Mouse (Mus musculus): ENCODE results near the gene Gli1.
A peak's percentile ranks its signal among the peaks of the same experiment; 100 is the strongest.

Gli1 gene

GRCm38 (mm10) chr10:127346173-127346572, 4.4 kb upstream of the Gli1 start:
- DNase-seq (ENCODE audit: low spot score), result no peak

DNA sequence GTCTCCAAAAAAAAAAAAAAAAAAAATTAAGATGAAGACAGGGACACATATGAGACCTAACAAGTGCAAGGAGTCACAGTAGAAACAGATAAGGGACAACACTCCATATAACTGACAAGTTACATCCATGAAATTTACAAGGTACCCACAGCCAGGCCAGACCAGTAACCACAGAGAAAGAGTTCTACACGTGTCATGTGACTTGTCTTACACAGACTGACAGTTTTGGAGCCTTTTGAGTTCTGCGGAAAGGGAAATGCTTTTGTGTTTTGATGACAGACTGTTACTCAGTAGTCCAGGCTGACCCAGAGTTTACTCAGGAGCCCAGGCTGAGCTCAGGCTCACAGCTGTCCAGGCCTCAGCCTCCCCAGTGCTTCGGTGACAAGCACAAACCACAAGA, 1.3 kb upstream of the Gli1 start:
- DNase-seq (ENCODE audit: low spot score), result no peak

GRCm38 (mm10) chr10:127341360-127341690, 449 bp downstream of the Gli1 start:
- DNase-seq (ENCODE audit: low spot score), result no peak

GRCm38 (mm10) chr10:127340577-127341359, 1.0 kb downstream of the Gli1 start:
- no peak for DNase-seq (ENCODE audit: low spot score)

GRCm38 (mm10) chr10:127339683-127340576, 1.8 kb downstream of the Gli1 start:
- peak; percentile 51 for DNase-seq (ENCODE audit: low spot score)

DNA sequence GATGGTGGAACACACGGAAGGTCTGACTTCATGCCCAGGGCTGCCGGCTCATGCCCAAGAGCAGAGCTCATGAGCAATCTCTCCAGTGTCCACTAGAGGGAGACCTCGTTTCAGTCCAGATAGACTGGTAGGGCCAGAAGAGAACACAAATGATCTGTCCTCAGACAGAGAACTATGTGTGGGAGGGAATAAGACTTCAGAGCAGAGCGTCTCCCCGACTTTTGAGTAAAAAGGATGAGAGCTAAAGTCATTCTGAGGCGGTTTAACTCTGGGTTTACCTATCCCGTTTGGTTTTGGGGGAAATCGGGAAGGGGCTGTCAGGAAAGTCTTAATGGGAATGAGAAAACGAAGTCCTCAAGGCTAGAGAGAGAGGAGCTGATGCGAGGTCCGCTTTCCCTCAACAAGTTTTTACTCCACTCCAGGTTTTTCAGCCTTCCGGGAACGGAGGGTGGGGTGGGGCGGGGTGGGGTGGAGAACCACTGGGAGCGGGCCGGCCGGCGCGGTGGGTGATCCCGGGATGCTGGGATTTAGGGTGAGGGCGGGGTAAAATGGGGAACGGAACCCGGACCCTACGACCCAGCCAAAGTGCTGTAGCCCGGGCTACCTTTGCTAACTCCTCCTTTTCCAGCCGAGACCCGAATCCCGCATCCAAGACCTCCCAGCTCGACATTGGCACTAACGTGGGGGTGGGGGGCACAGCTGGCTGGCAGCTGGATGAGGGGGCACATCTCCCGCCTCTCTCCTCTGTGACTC, 2.7 kb downstream of the Gli1 start:
- DNase-seq (ENCODE audit: low spot score), result peak; percentile 86

DNA sequence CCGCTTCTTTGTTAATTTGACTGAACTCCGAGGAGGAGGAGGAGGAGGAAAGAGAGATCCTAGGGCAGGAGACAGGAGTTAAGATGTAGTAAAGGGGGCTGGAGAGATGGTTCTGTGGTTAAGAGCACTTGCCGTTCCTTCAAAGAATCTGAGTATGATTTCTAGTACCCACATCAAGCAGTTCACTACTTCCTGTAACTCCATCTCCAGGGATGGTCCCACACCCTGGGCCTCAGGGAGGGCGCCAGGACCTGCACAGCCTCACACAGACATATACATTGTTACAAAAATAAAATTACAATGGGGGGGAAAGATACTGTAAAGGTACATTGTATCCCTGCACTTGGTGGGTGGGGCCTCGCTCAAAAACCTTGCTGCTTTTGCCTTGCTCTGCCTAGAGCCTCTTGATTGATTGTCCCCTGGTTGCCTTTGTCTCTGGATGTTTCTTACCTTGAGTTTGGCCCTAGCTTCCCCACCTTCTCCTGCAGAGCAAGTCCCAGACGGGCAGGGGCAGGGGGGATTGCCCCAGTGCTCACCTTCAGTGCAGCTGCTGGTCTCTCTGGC, 4.2 kb downstream of the Gli1 start:
- no peak for DNase-seq (ENCODE audit: low spot score)

- no peak for DNase-seq (ENCODE audit: low spot score)
Observed at GRCm38 (mm10) chr10:127336952-127337351, 4.8 kb downstream of the Gli1 start.

DNA sequence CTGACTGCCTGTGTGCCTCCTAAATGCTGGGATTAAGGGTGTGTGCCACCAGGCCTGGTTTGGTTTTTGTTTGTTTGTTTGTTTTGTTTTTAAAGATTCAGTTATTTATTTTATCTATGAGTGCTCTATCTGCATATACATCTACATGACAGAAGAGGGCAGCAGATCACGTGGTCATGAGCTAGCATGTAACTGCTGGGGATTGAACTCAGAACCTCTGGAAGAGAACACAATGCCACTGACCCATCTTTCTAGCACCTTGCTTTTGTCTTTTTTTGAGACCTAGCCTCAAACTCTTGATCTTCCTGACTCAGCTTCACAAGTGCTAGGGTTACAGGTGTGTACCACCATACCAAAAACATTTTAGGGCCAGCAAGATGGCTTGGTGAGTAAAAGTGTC, 6.5 kb downstream of the Gli1 start:
- DNase-seq (ENCODE audit: low spot score), result no peak

DNA sequence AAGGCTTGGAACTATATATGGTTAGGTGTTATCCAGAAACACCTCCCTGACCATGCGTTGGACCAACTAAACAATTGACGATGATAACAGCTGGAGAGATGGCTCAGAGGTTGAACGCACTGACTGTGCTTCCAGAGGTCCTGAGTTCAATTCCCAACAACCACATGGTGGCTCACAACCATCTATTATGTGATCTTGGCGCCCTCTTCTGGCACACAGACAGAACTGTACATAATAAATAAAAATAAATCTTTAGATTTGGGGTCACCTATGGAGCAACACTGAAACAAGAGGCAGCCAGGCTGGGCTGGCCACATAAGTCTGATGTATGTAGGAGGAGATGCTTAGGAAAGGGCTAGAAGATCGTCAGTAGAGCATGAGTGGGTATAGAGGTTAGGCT, 8.6 kb downstream of the Gli1 start:
- no peak for DNase-seq (ENCODE audit: low spot score)

GRCm38 (mm10) chr10:127332211-127332874, 9.4 kb downstream of the Gli1 start:
- no peak for DNase-seq (ENCODE audit: low spot score)

DNA sequence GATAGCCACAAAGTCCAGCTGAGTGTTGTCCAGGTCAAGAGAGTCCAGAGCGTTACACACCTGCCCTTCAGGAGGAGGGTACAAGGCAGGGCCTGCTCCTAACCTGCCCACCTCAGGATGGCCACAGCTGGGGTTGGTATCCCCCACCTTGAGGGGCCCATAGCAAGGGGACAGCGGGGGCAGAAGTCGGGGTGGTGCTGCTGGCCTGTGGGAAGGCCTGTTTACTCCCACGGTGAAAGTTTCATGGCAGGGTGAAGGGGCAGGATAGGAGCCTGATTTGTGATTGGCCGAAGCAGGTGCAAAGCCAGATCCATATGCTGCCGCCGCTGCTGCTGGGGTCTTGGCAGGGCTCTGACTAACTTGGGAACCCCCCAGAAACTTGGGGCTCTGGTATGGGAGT, 11.6 kb downstream of the Gli1 start:
- no peak for DNase-seq (ENCODE audit: low spot score)

DNA sequence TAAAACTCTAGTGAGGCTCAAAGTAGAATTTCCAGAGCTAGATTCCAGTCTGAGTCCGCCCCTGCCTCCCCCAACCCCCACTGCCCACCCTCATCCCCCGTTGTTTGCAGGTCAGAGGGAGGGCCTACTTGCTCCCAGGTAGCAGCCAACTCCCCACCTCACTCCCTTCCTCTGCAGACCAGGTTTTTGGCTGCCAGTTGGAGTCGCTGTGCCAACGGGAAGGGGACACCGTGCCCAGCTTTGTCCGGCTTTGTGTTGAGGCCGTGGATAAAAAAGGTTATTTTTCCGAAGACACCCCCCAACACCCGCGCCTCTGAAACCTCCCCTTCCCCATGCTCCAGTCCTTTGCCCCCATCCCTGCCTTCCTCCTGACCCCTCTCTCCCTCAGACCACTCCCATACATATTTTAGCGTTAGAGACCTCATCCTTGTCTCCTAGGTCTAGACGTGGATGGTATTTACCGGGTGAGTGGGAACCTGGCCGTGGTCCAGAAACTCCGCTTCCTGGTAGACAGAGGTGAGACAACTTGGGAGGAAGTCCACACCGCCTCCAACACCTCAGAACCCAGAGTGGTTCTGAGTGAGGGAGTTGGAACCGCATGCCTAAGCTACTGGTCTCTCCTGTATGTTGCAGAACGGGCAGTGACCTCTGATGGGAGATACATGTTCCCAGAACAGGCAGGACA, 14.2 kb downstream of the Gli1 start:
- DNase-seq (ENCODE audit: low spot score), result no peak

DNA sequence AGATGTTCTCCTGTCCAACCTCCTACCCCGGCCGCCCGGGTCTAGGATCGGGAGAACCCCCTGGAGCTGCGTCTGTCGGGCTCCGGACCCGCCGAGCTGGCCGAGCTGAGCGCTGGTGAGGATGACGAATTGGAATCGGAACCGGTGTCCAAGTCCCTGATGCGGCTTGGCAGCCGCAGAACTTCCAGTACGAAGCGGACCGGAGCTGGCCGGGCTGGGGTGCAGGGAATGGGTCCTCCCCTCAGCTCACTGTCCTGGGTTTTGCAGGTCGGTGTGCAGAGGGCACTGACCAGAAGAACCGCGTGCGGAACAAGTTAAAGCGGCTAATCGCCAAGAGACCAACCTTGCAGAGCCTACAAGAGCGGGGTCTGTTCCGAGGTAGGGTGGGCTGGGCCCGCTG, 14.9 kb downstream of the Gli1 start:
- DNase-seq (ENCODE audit: low spot score), result no peak

GRCm38 (mm10) chr10:127326017-127326801, 15.6 kb downstream of the Gli1 start:
- DNase-seq (ENCODE audit: low spot score), result no peak

GRCm38 (mm10) chr10:127325454-127326016, 16.2 kb downstream of the Gli1 start:
- no peak for DNase-seq (ENCODE audit: low spot score)

DNA sequence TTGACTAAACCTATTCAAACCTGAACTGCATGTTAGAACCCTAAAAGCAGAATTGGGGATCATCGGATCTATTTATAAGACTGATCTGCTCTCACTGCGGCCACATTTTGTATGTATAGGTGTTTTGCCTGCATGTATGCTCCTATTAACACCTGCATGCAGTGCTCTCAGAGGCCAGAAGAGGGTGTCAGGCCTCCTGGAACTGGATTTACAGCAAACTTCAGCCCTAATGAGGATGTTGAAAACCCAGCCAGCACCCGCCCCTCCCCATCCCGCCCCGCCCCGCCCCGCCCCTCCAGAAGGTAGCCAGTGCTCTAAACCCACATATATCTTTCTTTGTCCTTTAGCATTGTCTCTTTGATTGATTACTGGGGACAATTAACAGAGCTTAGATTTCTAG, 17.3 kb downstream of the Gli1 start:
- no peak for DNase-seq (ENCODE audit: low spot score)

DNA sequence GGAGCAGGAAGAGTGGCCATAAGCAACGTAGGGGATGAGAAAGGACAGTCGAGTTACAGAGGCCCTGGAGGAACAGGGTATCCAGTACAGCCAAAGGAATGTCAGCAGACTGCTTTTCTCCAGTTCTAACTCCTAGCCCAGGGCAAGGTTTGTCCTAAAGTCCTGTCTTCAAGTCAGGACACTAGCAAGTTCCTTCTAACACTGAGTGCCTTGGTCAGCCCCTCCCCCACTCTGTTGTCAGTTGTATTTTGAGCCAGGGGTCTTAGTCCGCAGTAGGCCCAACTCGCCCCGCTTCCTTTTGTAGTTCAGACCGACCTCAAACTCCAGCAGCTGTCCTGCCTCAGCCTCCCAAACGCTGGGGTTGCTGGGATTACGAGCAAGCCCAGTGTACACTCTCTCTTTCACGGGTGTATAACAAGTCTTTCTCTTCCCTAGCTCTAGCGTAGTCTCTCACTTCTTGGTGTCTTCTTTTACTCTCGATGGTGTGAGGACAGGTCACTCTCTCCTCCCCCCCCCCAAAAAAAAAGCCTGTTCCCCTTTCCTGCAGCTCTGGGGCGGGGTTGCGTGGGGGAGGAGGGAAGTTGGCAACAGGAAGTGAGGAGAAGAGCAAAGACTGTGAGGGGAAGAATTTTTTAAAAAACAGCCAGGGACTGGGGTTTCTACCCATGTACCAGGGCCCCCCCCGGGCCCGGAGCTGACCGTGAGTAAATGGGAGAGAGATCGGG, 18.5 kb downstream of the Gli1 start:
- DNase-seq (ENCODE audit: low spot score), result no peak

- no peak for DNase-seq (ENCODE audit: low spot score)
Observed at GRCm38 (mm10) chr10:127322669-127323068, 19.1 kb downstream of the Gli1 start.
